Mouse (Mus musculus): ENCODE data around the gene Cdkn2d.
A peak's percentile ranks its signal among the peaks of the same experiment; 100 is the strongest.

DNA sequence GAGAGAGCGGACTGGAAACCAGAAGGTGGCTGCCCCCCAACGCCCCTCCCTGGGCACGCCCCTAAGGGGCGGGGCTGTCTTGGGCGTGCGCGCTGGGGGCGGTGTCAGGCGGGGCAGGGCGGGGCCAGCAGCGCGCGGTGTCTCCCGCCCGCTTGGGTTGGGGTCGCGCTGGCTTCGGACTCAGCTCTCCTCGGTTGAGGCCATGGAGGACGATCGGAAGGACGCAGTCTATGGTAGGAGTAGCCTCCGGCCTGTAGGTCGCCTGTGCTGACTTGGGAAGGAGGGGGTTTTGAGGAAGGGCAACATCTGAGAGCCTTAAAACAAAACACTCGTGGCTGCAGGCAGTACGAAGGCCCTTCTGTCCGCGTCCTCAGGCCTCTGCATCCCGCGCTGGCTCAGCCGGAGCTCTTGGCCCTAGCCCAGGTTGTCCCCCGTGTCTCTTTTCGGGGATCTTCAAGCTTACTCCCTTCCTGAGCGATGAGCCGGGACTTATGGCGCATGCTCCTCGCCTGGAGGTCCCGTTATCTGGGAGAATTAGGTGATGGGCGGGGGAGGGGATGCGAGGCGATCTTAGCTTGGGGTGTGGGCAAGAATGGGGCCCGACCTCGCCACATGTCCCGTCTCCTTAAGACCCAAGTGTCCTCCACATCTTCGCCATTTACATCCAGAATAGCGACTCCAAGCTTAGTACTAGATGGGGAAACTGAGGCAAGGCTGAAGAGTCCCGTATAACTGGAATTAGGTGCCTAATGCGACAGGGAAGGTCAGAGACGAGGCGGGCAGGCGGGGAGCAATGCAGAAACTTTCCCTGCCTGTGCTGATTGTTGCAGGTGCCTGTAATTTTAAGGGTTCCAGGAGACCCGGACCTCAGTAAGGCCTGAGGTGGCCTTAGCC lies 29.7 kb upstream of the Cdkn2d start, which contains the start of gene Slc44a2:
- TF ChIP-seq CTCF (IDR thresholded peaks at IDR 0.05; ENCODE audit: insufficient read depth, low read length) (no peak), POLR2A (IDR thresholded peaks at IDR 0.05; ENCODE audit: borderline replicate concordance, extremely low read depth, low read depth, low read length) (peak; percentile 88)

Data from lung, adult 2 months (tissue).